ENCODE assay signal across 15 mouse cellular contexts in the genomic region with DNA sequence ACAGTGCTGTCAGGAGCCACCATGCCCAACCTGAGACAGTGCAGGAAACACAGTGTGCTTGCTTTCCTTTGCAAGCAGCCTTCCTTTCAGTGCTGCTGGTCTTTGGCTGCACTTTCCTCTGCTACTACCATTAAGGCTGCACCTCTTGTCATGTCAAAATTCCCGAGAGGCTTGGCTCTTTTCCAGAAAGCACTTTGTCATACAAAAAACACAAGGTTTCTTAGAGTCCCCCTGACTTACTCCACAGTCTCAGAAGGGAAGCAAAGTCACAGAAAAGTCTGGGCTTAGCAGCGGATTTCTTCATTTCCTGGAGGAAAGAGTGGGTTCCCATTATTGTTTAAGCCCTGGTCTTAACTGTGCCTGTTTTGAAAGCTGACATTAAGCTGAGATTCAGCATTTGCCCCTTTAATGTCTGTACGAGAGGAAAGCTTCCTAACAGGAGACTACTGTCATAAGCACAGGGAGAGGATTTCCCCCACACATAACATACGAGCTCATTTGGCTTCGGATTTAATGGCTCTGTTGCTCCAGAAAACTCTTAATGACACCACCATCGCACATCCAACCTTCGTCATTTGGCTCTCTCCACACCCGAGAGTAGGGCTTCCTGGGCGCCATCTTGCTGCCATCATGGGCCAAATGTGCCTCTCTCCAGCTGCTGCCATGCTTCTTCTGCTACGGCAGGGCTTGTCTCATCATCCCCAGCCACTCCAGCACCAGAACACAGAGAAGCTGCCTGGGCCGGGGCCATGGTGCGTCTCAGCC.
A peak's percentile ranks its signal among the peaks of the same experiment; 100 is the strongest.
DNase-seq lines count a peak whose midpoint lies in the region; ATAC-seq and TF ChIP-seq lines count a peak whose summit lies in the region.
"Had no signal": no experiment of that assay in that cellular context is flagged by ENCODE, and none has a peak within 500 bp of the region (broad histone marks: within the 10 kb centered on the region; RNA-seq: fewer than 3 reads in every experiment).

No protein-coding gene starts in this region.

- peaks cover 11% of the 10 kb centered on the region for H3K4me1 ChIP-seq in heart, embryonic 15.5 days (replicated peaks)
- H3K4me1 ChIP-seq in megakaryocyte, embryonic 14.5 days, result peaks cover 38% of the 10 kb centered on the region
- H3K4me1 ChIP-seq in stomach, postnatal 0 days (replicated peaks; ENCODE audit: control insufficient read depth, insufficient read depth), result no peaks in the 10 kb centered on the region
- H3K4me1 ChIP-seq: liver, embryonic 13.5 days; midbrain, embryonic 10.5 days; neural tube, embryonic 12.5 days had no signal

- no peak for TF ChIP-seq EP300 in stomach, postnatal 0 days (optimal IDR thresholded peaks at IDR 0.05)

- peak overlapping the region; percentile 61 for H3K27ac ChIP-seq in heart, embryonic 15.5 days
- H3K27ac ChIP-seq in stomach, postnatal 0 days (replicated peaks), result 0 out of 2 replicates have a peak overlapping the region, but pooled peaks have one; percentile 4
- H3K27ac ChIP-seq: hindbrain, embryonic 15.5 days; liver, embryonic 13.5 days; midbrain, embryonic 10.5 days; neural tube, embryonic 12.5 days had no signal

- TF ChIP-seq CTCF in stomach, postnatal 0 days (IDR thresholded peaks at IDR 0.05; ENCODE audit: low read depth), result no peak

- DNase-seq in adrenal gland, postnatal 10 days, result peak; percentile 12
- DNase-seq in adrenal gland, adult 8-10 months, result no peak
- DNase-seq in heart, postnatal 25 days (ENCODE audit: low spot score), result no peak
- DNase-seq in stomach, postnatal 0 days (ENCODE audit: low spot score), result no peak
- DNase-seq in left cerebral cortex, postnatal 10 days (ENCODE audit: extremely low spot score in 1 of 2, low spot score in 2 of 2), result no peak
- DNase-seq: cerebellum, adult 2 months; layer of hippocampus, postnatal 36 days; liver, embryonic 13.5 days; thymus, adult 18-20 months had no signal

- no peak overlapping the region for H3K9ac ChIP-seq in heart, embryonic 15.5 days
- H3K9ac ChIP-seq in stomach, postnatal 0 days (ENCODE audit: low read length), result no peak overlapping the region
- H3K9ac ChIP-seq: hindbrain, embryonic 15.5 days; liver, embryonic 13.5 days; neural tube, embryonic 12.5 days had no signal

- WGBS in heart, embryonic 15.5 days, result 63% methylated on average over 12 of the region's 12 CpGs
- 49% methylated on average over 12 of the region's 12 CpGs for WGBS in stomach, postnatal 0 days

- H3K36me3 ChIP-seq in heart, embryonic 15.5 days, result no peaks in the 10 kb centered on the region
- peaks cover 31% of the 10 kb centered on the region for H3K36me3 ChIP-seq in megakaryocyte, embryonic 14.5 days (replicated peaks; ENCODE audit: low read length)
- no peaks in the 10 kb centered on the region for H3K36me3 ChIP-seq in stomach, postnatal 0 days (ENCODE audit: control insufficient read depth, insufficient read depth, low read length)
- H3K36me3 ChIP-seq: hindbrain, embryonic 15.5 days; liver, embryonic 13.5 days; midbrain, embryonic 10.5 days; neural tube, embryonic 12.5 days had no signal

- no peak overlapping the region for H3K4me2 ChIP-seq in heart, embryonic 15.5 days
- H3K4me2 ChIP-seq in stomach, postnatal 0 days (replicated peaks; ENCODE audit: low read depth), result no peak overlapping the region
- H3K4me2 ChIP-seq: hindbrain, embryonic 15.5 days; liver, embryonic 13.5 days; neural tube, embryonic 12.5 days had no signal

- no peaks in the 10 kb centered on the region for H3K27me3 ChIP-seq in heart, embryonic 15.5 days
- H3K27me3 ChIP-seq in megakaryocyte, embryonic 14.5 days (replicated peaks), result no peaks in the 10 kb centered on the region
- H3K27me3 ChIP-seq in stomach, postnatal 0 days (ENCODE audit: control insufficient read depth, insufficient read depth, low read length), result no peaks in the 10 kb centered on the region
- H3K27me3 ChIP-seq: hindbrain, embryonic 15.5 days; liver, embryonic 13.5 days; neural tube, embryonic 12.5 days had no signal

- 0 out of 2 replicates have a peak, but pooled peaks have one; percentile 43 for ATAC-seq in heart, embryonic 15.5 days (replicated peaks; ENCODE audit: insufficient number of reproducible peaks, insufficient read depth, low FRiP score, low read depth)
- no peak for ATAC-seq in megakaryocyte, adult 5-6 weeks (ENCODE audit: poor library complexity, severe bottlenecking)
- peak; percentile 49; the same call in 1 of the 2 replicates for ATAC-seq in stomach, postnatal 0 days (ENCODE audit: low FRiP score, low TSS enrichment)

- no peak overlapping the region for H3K4me3 ChIP-seq in heart, embryonic 15.5 days
- H3K4me3 ChIP-seq in megakaryocyte, embryonic 14.5 days (replicated peaks), result peak overlapping the region; percentile 57
- H3K4me3 ChIP-seq in stomach, postnatal 0 days (ENCODE audit: low read depth, low read length), result no peak overlapping the region
- H3K4me3 ChIP-seq: hindbrain, embryonic 15.5 days; liver, embryonic 13.5 days; midbrain, embryonic 10.5 days; neural tube, embryonic 12.5 days had no signal

- H3K9me3 ChIP-seq in heart, embryonic 15.5 days (replicated peaks), result no peaks in the 10 kb centered on the region
- no peaks in the 10 kb centered on the region for H3K9me3 ChIP-seq in megakaryocyte, embryonic 14.5 days
- H3K9me3 ChIP-seq in stomach, postnatal 0 days (ENCODE audit: control insufficient read depth, low read length), result no peaks in the 10 kb centered on the region
- H3K9me3 ChIP-seq: hindbrain, embryonic 15.5 days; liver, embryonic 13.5 days; midbrain, embryonic 10.5 days; neural tube, embryonic 12.5 days had no signal

- intact Hi-C loops in heart, postnatal 25 days (cut with DNase I), result no loop called here
- intact Hi-C loops in left cerebral cortex, postnatal 10 days (cut with DNase I), result no loop called here
